Comparison of ENCODE assay signal across 13 mouse cellular contexts in genomic region chr14:48334106-48334809, GRCm38 (mm10).
DNase-seq lines count a peak whose midpoint lies in the region; ATAC-seq and TF ChIP-seq lines count a peak whose summit lies in the region.
"Had no signal": no experiment of that assay in that cellular context is flagged by ENCODE, and none has a peak within 500 bp of the region (broad histone marks: within the 10 kb centered on the region; RNA-seq: fewer than 3 reads in every experiment).

No protein-coding gene starts in this region.

- 40% methylated on average over 8 of the region's 8 CpGs for WGBS in forebrain, embryonic 12.5 days
- WGBS in forebrain, embryonic 11.5 days = 45% methylated on average over 8 of the region's 8 CpGs
- 24% methylated on average over 8 of the region's 8 CpGs for WGBS in lung, postnatal 0 days
- WGBS in hindbrain, embryonic 12.5 days = 27% methylated on average over 8 of the region's 8 CpGs
- 13% methylated on average over 8 of the region's 8 CpGs for WGBS in midbrain, postnatal 0 days

- H3K4me1 ChIP-seq in forebrain, embryonic 12.5 days = peaks cover 40% of the 10 kb centered on the region
- peaks cover 2% of the 10 kb centered on the region; the same call in 1 of the 2 replicates for H3K4me1 ChIP-seq in forebrain, embryonic 11.5 days (replicated peaks; ENCODE audit: control insufficient read depth, insufficient read depth, low read length)
- H3K4me1 ChIP-seq in lung, postnatal 0 days (ENCODE audit: insufficient read depth, low read depth, low read length) = peaks cover 11% of the 10 kb centered on the region; the same call in 1 of the 2 replicates
- H3K4me1 ChIP-seq in hindbrain, embryonic 12.5 days = peaks cover 20% of the 10 kb centered on the region
- H3K4me1 ChIP-seq in midbrain, postnatal 0 days (ENCODE audit: insufficient read depth, low read length) = no peaks in the 10 kb centered on the region
- H3K4me1 ChIP-seq: liver, embryonic 12.5 days had no signal

- ATAC-seq in forebrain, embryonic 12.5 days (ENCODE audit: low FRiP score) = peak; percentile 60; the same call in 1 of the 2 replicates
- no peak for ATAC-seq in forebrain, embryonic 11.5 days (replicated peaks; ENCODE audit: low FRiP score)
- ATAC-seq in lung, postnatal 0 days = no peak
- ATAC-seq in hindbrain, embryonic 12.5 days (ENCODE audit: low FRiP score) = peak; percentile 66
- ATAC-seq in midbrain, postnatal 0 days (ENCODE audit: low FRiP score) = 0 out of 2 replicates have a peak, but pooled peaks have one; percentile 32
- ATAC-seq: liver, embryonic 12.5 days had no signal

- no peak overlapping the region for H3K9ac ChIP-seq in forebrain, embryonic 12.5 days
- H3K9ac ChIP-seq in forebrain, embryonic 11.5 days (ENCODE audit: low read length) = no peak overlapping the region
- no peak overlapping the region for H3K9ac ChIP-seq in lung, postnatal 0 days (replicated peaks; ENCODE audit: low read depth)
- no peak overlapping the region for H3K9ac ChIP-seq in hindbrain, embryonic 12.5 days
- no peak overlapping the region for H3K9ac ChIP-seq in midbrain, postnatal 0 days (replicated peaks; ENCODE audit: low read length, poor library complexity, severe bottlenecking)
- H3K9ac ChIP-seq: liver, embryonic 12.5 days; neural tube, embryonic 13.5 days had no signal

- no peak for TF ChIP-seq EP300 in lung, postnatal 0 days (IDR thresholded peaks at IDR 0.05)

- no peak overlapping the region for H3K4me3 ChIP-seq in forebrain, embryonic 12.5 days (replicated peaks)
- H3K4me3 ChIP-seq in forebrain, embryonic 11.5 days (ENCODE audit: low read depth, low read length) = no peak overlapping the region
- H3K4me3 ChIP-seq in lung, postnatal 0 days (ENCODE audit: low read depth, low read length) = no peak overlapping the region
- no peak overlapping the region for H3K4me3 ChIP-seq in hindbrain, embryonic 12.5 days
- H3K4me3 ChIP-seq in midbrain, postnatal 0 days (ENCODE audit: low read depth, low read length) = no peak overlapping the region
- H3K4me3 ChIP-seq: liver, embryonic 12.5 days; neural tube, embryonic 13.5 days had no signal

- no peak overlapping the region for H3K27ac ChIP-seq in forebrain, embryonic 12.5 days
- no peak overlapping the region for H3K27ac ChIP-seq in forebrain, embryonic 11.5 days (ENCODE audit: low read depth, low read length)
- no peak overlapping the region for H3K27ac ChIP-seq in lung, postnatal 0 days (ENCODE audit: low read length)
- H3K27ac ChIP-seq in hindbrain, embryonic 12.5 days = no peak overlapping the region
- no peak overlapping the region for H3K27ac ChIP-seq in midbrain, postnatal 0 days (ENCODE audit: low read depth, low read length)
- H3K27ac ChIP-seq: liver, embryonic 12.5 days; neural tube, embryonic 13.5 days had no signal

- no peaks in the 10 kb centered on the region for H3K9me3 ChIP-seq in forebrain, embryonic 12.5 days
- H3K9me3 ChIP-seq in forebrain, embryonic 11.5 days (ENCODE audit: control insufficient read depth, low read length) = no peaks in the 10 kb centered on the region
- H3K9me3 ChIP-seq in lung, postnatal 0 days (ENCODE audit: low read length) = no peaks in the 10 kb centered on the region
- H3K9me3 ChIP-seq in hindbrain, embryonic 12.5 days (replicated peaks) = no peaks in the 10 kb centered on the region
- no peaks in the 10 kb centered on the region for H3K9me3 ChIP-seq in midbrain, postnatal 0 days (ENCODE audit: low read length)
- H3K9me3 ChIP-seq: neural tube, embryonic 13.5 days had no signal

- no peak for DNase-seq in forebrain, embryonic 11.5 days (ENCODE audit: low spot score)
- DNase-seq in lung, postnatal 0 days (ENCODE audit: low spot score) = no peak
- no peak for DNase-seq in lung, adult 18-20 months
- peak; percentile 46 for DNase-seq in midbrain, postnatal 0 days (ENCODE audit: low spot score)
- DNase-seq in adrenal gland, adult 2 months = no peak
- DNase-seq in adrenal gland, adult (ENCODE audit: inconsistent age in 2 of 2, low spot score in 1 of 2) = no peak
- DNase-seq: adrenal gland, postnatal 25 days; gastrocnemius, postnatal 36 days; thymus, postnatal 4 days had no signal

- peak; percentile 13; the same call in 1 of the 2 replicates for TF ChIP-seq CTCF in lung, postnatal 0 days (IDR thresholded peaks at IDR 0.05)
- peak; percentile 44 for TF ChIP-seq CTCF in midbrain, postnatal 0 days (IDR thresholded peaks at IDR 0.05)

- no peak overlapping the region for H3K4me2 ChIP-seq in forebrain, embryonic 12.5 days
- H3K4me2 ChIP-seq in forebrain, embryonic 11.5 days (ENCODE audit: low read depth, low read length, severe bottlenecking) = no peak overlapping the region
- no peak overlapping the region for H3K4me2 ChIP-seq in lung, postnatal 0 days (replicated peaks; ENCODE audit: low read depth, low read length)
- no peak overlapping the region for H3K4me2 ChIP-seq in hindbrain, embryonic 12.5 days (replicated peaks)
- H3K4me2 ChIP-seq in midbrain, postnatal 0 days (ENCODE audit: low read depth, low read length, poor library complexity, severe bottlenecking) = no peak overlapping the region
- H3K4me2 ChIP-seq: liver, embryonic 12.5 days; neural tube, embryonic 13.5 days had no signal

- H3K27me3 ChIP-seq in forebrain, embryonic 12.5 days = no peaks in the 10 kb centered on the region
- H3K27me3 ChIP-seq in forebrain, embryonic 11.5 days (ENCODE audit: control insufficient read depth, insufficient read depth, low read length) = no peaks in the 10 kb centered on the region
- no peaks in the 10 kb centered on the region for H3K27me3 ChIP-seq in lung, postnatal 0 days (replicated peaks; ENCODE audit: insufficient read depth, low read length)
- H3K27me3 ChIP-seq in hindbrain, embryonic 12.5 days = peaks cover 12% of the 10 kb centered on the region; the same call in 1 of the 2 replicates
- H3K27me3 ChIP-seq in midbrain, postnatal 0 days (ENCODE audit: insufficient read depth, low read length) = no peaks in the 10 kb centered on the region

- H3K36me3 ChIP-seq in forebrain, embryonic 12.5 days (replicated peaks) = no peaks in the 10 kb centered on the region
- H3K36me3 ChIP-seq in forebrain, embryonic 11.5 days (ENCODE audit: control insufficient read depth, insufficient read depth, low read length) = no peaks in the 10 kb centered on the region
- H3K36me3 ChIP-seq in lung, postnatal 0 days (ENCODE audit: insufficient read depth, low read length) = no peaks in the 10 kb centered on the region
- no peaks in the 10 kb centered on the region for H3K36me3 ChIP-seq in hindbrain, embryonic 12.5 days
- no peaks in the 10 kb centered on the region for H3K36me3 ChIP-seq in midbrain, postnatal 0 days (ENCODE audit: insufficient read depth, low read length)
- H3K36me3 ChIP-seq: liver, embryonic 12.5 days; neural tube, embryonic 13.5 days had no signal

Comparison
In these comparisons a context has a peak if more than half of its experiments do, and no peak if none do; other contexts are left out.
1. ATAC-seq: peak in forebrain, embryonic 12.5 days (single experiment), hindbrain, embryonic 12.5 days (single experiment) and midbrain, postnatal 0 days (single experiment); none in forebrain, embryonic 11.5 days (single experiment) and lung, postnatal 0 days (single experiment).